Mouse (Mus musculus) ovary, postnatal 36 days (tissue): ENCODE results near the gene Stk32b.

ENCODE experiments used
- DNase-seq: peaks from one replicate; pipeline ENCODE4 v3.0.0; 2022; ENCODE audit warnings: low spot score, mixed read lengths

Gene Stk32b

DNA sequence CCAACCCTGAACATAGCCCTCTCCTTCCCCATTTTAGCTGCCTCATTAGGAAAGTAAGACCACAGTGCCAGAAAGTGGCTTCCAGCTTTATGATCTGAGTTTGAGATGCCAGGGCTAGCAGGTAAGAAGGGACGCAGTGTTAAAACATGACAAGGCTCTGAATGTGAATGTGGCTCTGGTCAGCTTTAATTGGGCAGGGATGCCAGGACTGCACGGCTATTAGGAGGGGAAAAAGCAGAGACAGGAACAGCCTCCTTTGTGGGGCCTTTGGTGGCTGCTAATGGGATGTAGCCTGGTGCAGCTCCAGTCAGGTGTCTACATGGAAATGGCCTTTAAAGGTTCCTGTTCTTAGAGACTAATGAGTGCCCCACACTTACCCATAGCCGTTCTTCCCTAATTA is 52.0 kb downstream of the Stk32b start:
- no peak for DNase-seq

DNA sequence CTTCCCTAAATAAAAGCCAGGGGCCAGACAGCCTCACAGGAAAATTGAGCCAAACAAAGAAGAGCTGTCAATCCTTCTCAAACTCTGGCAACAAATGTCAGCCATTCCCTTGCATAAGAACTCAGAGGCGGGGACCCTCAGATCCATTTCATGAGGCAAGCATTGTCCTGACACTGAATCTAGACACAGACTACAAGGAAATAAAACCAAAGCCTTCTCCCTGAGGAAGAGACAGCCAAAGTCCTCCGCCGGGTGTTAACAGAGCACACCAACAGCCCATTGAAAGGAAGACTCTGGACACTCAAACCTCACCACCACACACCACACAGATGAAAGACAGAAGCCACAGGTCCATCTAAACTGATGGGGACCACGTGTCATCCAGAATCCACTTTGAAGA is 57.8 kb downstream of the Stk32b start:
- no peak for DNase-seq

DNA sequence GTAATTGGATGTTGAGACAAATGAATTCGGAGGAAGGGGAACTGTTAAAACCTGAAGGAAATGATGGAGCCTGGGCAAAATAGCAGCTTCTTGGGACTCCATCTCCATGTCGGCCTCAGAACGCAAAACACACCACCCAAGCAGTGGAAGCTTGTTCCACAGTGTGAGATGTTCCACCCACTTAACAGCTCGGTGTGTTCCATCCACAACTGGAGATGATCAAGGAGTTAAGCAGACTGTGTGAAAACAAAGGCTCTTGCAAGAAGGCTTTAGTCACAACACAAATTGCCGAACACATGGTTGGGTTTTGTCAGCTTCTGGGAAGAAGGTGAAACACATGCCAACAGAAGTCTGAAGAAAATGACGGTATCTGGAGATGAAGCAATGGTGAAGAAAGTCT is 59.2 kb downstream of the Stk32b start:
- no peak for DNase-seq

DNA sequence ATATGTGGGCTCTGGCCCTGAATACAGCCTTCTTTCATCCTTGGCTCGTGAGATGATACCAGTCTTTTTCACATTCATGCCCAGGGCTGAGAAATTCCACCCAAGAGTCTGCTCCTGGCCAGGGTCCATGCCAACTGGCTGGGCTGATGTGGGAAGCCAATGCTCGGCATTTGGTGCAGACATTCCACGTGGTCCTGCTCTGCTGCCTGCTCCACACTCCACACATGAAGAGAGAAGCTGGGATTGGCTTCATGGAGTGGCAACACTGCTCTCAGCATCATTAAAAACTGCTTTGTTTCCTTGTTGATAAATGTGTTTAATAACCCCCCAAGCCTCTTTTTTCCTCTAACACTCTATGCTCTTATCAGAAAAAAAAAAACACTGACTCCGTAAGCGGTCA is 61.8 kb downstream of the Stk32b start:
- no peak for DNase-seq

DNA sequence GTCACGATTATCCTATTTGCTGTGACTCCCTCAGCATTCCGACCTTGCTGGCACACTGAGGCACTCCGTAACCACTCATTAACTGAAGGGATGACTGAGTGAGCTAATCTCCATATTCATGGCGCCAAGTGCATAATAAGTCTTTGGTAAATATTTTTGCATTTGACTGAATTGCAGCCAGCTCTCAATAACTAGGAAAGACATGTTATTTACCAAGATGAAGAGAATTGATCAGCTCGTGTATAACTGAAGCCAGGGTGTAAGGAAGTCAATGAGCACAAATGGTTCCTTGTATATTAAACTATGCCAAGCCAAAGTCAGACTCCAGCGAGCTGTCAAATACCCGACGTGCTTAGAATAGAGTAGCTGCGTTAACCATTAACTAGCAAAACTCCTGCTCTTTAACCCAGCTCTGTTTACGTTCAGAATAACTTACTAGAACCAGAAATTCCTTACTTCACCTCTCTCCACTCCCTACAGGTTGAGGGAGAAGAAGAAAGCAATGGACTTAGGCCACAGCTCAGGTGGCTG is 66.2 kb downstream of the Stk32b start:
- DNase-seq = no peak

DNA sequence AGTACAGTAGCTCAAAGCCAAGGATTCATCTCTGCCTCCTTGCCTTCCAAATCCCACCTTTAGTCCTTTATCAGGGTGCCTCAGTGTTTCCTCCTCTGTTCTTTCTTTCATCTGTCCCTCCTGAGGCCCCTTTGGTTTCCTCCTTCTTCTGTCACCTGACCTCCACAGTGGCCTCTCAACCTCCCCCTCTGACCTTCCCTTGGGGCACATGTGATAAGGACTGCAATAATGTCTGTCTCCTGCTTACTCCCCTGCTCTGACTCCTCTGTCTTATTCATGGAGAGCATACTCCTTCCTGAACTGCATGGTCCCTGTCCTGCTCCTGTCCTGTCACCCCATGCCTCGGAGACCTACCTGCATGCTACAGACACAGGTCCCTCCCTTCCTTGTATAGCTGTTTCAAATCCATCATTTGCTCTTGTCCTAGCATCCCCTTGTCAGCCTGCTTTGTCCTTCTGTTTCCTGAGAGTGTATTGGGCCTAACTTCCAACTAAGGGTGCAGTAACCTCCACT is 66.8 kb downstream of the Stk32b start:
- DNase-seq = no peak

DNA sequence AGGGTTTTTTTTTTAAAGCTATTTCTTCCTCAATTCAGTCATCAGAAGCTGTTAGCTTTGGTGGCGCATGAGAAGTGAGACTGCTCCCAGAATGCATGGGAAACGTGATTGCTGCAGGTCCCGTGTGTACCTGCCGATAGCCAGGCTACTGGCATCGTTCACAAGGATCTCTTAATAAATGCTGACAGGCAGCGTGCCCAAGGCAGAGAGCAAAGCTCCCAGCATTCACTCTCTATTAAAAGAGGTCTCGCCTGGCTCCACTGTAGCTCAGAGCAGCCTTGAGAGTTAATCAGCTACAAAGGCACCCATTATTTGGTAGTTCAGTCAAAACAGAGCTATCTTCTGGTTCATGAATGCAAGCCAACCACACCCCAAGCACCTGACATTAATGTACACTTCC is 72.9 kb downstream of the Stk32b start:
- DNase-seq = no peak

DNA sequence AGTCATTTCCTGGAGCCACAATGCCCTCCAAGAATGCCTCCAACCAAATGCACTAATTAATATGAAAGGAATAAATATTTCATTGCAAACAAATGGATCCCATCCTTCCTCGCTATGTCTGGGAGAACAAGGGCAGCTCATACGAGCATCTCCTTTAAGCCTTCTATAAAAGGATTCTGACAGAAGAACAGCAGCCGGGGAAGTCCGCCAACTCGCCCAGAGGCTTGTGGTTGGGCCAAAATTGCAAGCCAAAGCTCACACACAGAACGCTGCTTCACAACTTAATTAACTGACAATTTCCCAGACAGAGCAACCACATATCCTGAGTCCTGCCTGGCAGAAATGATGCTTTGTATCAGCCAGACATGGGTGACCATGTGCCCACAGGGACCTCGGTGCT is 74.5 kb downstream of the Stk32b start:
- DNase-seq = no peak

DNA sequence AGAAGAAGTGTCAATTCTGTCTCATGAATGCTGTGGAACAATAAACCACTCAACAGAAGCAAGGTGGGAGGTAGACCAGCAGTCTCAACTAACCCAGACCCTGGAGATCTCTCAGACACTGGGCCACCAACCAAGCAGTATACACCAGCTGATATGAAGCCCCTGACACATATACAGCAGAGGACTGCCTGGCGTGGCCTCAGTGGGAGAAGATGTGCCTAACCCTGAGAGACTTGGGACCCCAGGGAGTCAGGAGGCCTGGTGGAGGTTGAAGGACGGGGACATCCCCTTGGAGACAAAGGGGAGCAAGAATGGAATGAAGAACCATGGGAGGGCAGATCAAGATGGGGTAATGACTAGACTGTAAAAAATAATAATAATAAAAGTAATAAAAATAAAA is 82.2 kb downstream of the Stk32b start:
- no peak for DNase-seq

DNA sequence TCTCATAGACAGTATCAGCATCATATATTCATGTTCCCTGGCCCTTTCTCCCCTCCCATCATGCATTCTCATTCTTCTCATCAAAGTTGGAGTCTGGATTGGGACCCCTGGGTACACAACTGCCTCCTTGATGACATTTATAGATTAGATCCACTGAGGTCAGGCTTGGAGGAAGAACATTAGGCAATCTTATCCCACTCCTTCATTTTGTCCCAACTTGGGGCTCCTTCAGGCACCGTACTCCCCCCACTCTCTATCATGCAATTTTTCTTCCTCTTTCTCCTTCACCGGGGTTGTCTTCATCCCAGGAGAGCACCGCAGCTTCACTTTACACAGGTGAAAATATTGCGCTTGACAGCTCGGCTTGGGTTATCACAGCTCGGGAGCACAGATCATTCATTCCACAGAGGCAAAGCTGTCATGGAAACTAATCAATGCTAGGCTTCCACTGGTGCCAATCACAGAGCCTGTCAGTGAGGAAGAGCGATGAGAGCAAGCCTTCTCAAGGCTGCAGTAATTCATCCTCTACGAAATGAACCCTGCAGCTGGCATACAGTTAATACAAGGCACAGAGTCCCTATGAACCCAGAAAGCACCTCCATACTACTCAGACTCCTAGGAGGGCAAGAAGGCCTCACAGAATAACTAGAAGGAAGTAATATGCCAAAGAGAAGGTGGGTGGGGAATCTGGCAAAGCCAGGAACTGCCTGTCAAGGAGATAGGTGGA is 89.4 kb downstream of the Stk32b start:
- DNase-seq = no peak

DNA sequence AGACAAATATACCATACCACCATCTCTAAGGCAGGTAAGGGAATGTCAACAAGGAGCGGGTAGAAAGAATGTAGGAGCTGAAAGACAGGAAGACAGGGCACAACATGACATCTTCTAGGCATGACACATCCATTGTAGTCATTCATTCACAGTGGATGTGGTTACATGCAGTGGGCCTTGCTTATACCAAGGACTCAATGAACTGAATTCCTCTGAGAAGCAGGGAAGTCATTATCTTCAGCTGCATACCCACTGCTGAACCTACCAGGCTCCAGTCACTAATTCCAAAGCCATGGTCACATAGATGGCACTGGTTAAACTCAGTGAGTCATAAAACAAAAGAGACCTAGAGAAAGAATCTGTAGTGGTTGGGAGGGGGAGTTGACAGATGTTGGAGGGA is 105.1 kb downstream of the Stk32b start:
- DNase-seq = no peak

DNA sequence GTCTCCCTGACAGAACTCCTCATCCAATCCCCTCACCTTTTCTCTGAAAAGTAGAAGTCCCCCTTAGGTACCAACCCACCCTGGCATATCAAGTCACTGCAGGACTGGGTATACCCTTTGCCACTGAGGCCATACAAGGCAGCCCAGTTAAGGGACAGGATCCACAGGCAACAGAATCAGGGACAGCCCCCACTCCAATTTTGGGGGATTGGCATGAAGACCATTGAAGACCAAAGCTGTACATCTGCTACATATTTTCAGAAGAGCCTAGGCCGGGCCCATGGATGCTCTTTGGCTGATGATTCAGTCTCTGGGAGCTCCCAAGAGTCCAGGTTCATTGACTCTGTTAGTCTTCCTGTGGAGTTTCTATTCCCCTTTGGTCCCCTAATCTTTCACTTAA is 117.4 kb downstream of the Stk32b start:
- no peak for DNase-seq

DNA sequence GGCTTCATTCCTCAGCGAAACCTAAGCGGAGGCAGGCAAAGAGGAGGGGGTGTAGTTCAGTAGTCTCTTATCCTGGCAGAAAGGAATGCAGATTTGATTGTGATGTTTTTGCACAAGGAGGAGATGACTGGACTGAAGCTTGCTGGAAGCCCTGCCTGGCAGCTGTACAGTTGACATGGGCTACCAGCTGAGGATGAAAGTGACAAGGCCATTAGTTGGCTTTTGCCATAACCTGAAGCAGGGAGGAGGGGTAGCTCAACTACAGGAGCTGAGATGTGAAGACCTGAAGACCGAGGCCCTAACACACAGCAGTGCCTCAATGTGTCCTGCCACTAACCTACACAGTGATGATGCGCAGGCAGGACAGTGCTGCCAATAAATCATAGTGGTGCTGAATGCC is 118.7 kb downstream of the Stk32b start:
- DNase-seq = no peak

DNA sequence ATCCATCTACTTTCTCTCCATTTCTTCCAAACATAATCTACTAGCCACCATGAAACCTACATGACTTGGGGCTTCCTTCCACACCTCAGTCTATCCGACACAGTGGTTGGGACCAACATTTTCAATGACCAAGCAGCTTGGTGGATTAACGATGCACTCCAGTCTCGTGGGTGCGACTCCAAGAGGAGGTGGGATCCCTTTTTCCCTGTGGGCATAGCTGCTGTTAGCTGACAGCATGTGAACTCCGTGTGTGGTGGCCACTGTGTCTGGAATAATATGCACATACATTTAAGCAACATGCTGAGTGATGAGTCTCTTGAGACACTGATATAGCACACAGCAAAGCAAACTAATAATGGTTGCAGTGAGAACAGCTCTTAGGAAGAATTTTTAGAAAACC is 124.6 kb downstream of the Stk32b start:
- DNase-seq = no peak

DNA sequence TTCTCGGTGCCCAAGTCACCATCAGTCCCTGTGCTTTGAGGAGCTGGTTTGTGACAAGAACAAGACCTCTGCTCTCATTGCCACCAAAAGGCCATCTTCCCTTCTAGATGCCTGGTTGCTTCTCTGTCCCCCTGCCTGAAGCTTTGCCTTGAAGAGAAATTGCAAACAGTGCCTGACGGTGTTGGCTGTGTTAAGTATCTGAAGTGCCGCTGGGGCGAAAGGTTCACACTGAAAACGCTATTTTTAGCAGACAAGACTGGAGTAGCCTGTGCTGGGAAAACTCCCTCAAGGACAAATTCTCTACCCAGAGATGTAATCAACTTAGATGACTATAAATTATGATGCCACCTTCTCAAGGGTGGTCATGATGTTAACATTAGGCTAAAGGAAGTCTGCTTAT is 129.1 kb downstream of the Stk32b start:
- no peak for DNase-seq

DNA sequence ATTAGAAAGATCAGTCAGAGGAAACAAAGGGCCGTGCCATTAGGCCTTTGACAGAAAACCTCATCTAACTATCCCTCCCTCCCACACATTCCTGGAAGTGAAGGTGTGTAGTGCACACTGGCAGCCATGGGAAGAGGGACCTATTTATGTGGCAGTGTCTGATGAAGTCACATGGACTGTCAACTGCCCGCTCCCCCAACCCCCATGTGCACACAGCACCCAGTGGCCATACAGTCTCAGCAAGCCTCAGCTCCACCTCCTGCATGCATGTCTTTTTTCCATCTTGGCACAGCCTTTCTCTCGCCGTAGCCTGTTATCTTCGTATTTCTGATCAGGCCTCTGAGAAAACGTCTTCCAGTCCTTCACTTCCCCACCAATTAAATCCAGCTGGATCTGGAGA is 130.9 kb downstream of the Stk32b start:
- DNase-seq = no peak

DNA sequence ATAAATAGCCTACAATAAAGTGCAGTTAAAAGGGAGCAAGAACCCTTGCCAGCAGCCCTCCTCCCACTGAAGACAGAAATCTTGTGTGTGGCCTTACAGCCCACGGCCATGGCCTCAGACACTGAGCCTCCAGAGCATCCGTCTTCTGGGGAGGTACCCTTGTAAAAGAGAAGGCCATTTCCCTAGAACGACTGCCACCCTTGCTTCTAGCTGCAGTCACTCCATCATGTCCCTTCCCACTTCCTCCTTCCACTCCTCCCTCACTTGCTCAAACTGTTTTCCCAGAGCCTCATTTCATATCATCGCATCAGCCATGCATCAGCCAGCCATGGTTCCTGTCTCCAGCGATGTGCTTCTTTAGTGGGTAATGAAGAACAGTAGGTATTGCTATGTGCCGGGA is 141.5 kb downstream of the Stk32b start:
- DNase-seq = no peak

DNA sequence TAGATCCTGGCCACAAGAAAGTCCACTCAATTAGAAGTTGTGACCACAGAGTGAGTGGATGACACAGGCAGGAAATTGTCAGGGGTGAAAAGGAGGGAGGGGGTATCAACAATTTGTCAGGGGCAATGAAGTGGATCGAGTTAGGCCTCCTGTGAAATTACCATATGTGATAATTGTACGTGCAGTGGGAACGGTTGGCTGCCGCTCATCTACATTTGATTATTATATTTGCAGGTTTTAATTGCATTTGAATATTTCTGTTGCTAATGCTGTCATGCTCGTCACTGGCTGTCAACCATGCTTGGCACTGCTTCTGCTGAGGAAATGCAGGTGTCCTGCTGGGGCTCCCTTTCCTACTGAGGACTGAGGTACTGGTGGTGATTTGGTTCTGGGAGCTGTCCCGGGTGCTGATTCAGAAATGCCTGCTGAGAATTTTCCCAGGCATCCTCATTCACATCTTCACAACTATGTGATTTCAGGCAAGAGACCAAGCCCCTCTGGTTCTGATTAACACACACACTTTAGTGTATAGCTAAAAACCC is 159.6 kb downstream of the Stk32b start:
- no peak for DNase-seq

DNA sequence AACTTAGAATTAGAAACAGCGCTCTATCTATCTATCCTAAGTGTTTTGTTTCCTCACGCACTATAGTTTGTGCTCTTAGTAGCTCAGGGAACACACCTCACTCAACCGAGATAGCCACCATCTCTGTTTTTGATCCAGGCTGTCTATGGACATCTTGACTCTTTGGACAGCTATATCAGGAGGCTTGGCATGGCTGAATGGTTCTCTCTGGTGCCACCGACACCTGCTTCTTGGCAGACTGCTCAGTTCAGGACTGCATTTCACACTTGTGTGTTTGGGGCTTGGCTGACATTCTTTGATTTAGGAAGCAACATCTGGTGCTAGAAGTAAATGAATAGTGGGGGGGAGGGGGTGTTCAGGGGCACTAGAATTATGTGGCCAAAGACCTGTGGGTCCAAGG is 162.7 kb downstream of the Stk32b start:
- DNase-seq = no peak

DNA sequence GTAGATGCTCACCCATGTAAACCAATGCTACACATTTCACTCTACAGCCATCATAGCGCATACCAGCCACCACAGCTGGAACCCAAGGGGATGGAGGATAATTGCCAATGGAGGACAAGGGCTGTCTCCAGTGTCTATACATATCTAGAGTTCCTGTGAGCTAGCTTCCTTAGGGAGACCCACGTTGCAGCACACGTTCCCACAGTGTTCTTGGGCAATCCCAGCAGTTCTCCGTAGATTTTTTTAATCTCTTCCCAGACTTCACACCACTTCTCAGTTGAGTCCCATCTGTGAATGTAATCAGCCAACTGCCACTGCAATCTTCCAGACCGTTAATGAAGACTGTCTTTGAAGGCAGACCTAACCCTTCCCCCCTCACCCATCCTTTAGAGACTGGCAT is 165.3 kb downstream of the Stk32b start:
- no peak for DNase-seq

DNA sequence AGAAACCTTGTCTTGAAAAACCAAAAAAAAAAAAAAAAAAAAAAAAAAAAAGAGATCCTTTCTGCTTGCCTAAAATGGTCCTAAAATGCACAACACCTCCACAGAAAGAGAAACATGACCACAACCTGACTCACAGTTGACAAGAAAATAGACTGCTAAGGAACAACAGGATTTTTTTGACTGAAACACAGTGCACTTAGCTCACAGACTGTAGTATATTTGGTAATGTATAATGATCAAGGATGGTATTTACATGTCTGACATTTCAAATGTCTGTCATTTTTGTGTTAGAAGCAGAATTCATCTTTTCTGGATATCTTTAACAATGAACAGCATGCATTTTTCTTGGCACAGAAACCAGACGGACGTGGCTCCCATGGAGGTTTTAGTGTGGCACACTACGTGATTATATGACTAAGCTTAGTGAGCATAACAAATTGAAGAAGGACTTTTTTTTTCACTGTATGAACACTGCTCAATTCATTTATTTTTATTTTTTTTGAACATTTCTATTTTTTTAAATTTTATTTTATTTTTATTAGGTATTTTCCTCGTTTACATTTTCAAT is 181.2 kb downstream of the Stk32b start:
- no peak for DNase-seq

DNA sequence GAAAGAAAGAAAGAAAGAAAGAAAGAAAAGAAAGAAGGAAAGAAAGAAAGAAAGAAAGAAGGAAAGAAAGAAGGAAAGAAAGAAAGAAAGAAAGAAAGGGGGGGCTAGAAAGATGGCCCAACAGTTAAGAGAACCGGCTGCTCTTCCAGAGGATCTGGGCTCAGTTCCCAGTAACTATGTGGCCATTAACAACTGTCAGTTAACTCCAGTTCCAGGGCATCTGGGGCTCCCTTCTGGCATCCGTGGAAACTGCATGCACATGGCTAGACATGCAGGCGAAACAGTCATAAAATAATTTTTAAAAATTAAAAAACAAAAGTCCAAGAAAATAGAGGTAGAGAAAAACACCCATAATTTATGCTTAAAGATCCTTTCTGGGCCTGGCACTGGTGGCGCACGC is 181.7 kb downstream of the Stk32b start:
- DNase-seq = no peak

DNA sequence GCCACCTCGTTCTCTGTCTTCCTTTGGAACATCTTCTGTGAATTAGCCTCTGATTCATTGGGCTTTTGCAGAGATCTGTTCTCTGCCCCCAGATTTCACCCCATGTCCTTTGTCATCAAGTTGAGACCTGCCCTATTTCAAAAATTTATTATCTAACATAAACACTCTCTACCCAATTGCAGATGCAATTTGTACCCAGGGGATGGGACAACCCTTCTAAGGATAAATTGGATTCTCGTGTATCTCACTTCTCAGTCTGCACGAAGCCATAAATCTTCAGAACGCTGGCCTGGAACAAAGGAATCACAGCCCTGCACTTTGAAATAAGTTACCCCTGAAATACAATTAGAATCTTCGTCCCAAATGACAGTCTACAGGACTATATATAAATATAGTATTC is 191.6 kb downstream of the Stk32b start:
- no peak for DNase-seq

DNA sequence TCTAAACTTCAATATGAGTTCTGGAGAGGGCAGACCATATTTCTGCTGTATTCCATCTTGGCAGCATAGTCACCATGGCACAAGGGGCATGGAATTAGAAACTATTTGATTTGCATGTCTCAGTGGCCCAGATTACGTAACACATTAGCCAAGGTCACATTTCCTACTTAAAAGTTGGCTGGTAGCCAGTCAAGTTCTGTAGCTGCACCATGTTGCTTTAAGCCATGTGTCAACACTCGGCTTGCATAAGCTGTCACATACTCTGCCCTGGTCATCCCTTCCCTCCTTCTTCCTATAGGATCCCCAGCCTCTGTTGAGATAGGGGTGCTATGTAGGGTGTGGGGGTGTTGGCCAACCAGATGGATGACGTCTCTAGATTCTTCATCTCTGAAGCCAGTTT is 196.5 kb downstream of the Stk32b start:
- no peak for DNase-seq
